Mouse (Mus musculus) midbrain, embryonic 13.5 days (tissue): ENCODE measurements at regions not wholly inside any gene's neighbourhood (a gene's known extent, or its start where the extent isn't known, plus 50 kb on each side); places are given as distances from the start of the nearest gene placed in this dataset.

ENCODE experiments used
- ATAC-seq: fragments of 200-750 bp; cut with Nextera tagmentation; 2 replicates; pipeline ENCODE4 v1.8.0; 2017; ENCODE audit warnings: mild to moderate bottlenecking, moderate TSS enrichment, moderate library complexity
- H3K27ac ChIP-seq: fragments of 300-500 bp; sonication (generic); 2 replicates; pipeline ENCODE4 v1.5.1; 2015; ENCODE audit warnings: inconsistent platforms, mild to moderate bottlenecking, moderate library complexity
- H3K27me3 ChIP-seq: fragments of 300-500 bp; sonication (generic); 2 replicates; pipeline ENCODE4 v1.6.1; 2015; ENCODE audit warnings: mild to moderate bottlenecking, inconsistent platforms
- H3K36me3 ChIP-seq: fragments of 300-500 bp; sonication (generic); 2 replicates; pipeline ENCODE4 v1.6.1; 2015; ENCODE audit warnings: mild to moderate bottlenecking, inconsistent platforms
- H3K4me1 ChIP-seq: fragments of 300-500 bp; sonication (generic); replicated peaks from 2 replicates; pipeline ENCODE4 v1.6.1; 2015; ENCODE audit warnings: inconsistent platforms
- H3K4me2 ChIP-seq: fragments of 300-500 bp; sonication (generic); replicated peaks from 2 replicates; pipeline ENCODE4 v1.6.1; 2015; ENCODE audit warnings: moderate library complexity, mild to moderate bottlenecking, inconsistent platforms
- H3K4me3 ChIP-seq: fragments of 300-500 bp; sonication (generic); replicated peaks from 2 replicates; pipeline ENCODE4 v1.5.1; 2015; ENCODE audit warnings: mild to moderate bottlenecking, inconsistent platforms
- H3K9ac ChIP-seq: fragments of 300-500 bp; sonication (generic); replicated peaks from 2 replicates; pipeline ENCODE4 v1.6.1; 2015; ENCODE audit warnings: mild to moderate bottlenecking, inconsistent platforms
- H3K9me3 ChIP-seq: fragments of 300-500 bp; sonication (generic); 2 replicates; pipeline ENCODE4 v1.6.1; 2016; ENCODE audit warnings: mild to moderate bottlenecking, inconsistent platforms
- WGBS: fragments of 180-500 bp; shearing (Covaris S2); methylation state at CpG from one replicate; pipeline ENCODE4 v1.1.7; 2015; 5-methylcytosine and 5-hydroxymethylcytosine counted together

DNA sequence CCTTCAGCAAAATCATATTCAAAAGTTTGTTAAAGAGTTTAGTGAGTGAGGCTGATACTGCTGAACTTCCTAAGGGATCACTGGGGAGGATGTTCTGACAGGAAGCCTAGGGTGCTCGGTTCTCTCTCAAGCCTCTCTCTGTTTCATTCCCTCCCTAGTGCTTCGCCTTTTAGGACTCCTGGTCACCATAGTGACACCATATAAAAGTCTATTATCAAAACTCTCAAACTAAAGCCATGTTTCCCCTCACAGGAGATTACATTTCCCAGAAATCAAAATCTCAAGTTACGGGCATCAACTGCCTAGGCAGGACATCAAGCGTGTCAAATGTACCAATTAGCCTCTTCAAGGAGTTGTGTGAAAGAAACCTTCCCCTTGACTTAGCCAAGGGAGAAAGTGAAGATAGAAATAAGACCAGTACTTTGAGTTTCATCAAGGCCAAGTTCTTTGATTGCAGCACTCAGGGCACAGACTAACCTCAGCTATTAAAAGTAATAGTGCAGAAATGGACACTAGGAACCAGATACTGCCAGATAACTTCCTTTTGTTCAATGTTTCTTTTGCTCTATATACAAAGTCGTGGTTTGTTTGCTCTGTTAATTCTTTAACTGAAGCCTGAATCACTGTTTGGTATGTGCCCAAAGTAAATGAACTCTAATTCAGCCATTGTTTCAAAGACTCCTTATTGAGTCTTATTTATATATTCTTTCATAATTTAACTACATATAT is 752.6 kb downstream of the Jrkl start:
- no peak overlapping the region for H3K4me3 ChIP-seq
- H3K4me1 ChIP-seq, result no peaks in the 10 kb centered on the region
- no peak overlapping the region for H3K9ac ChIP-seq
- H3K4me2 ChIP-seq, result no peak overlapping the region
- no peaks in the 10 kb centered on the region for H3K36me3 ChIP-seq
- no peak for ATAC-seq
- no peaks in the 10 kb centered on the region for H3K9me3 ChIP-seq
- no peak overlapping the region for H3K27ac ChIP-seq
- no peaks in the 10 kb centered on the region for H3K27me3 ChIP-seq
- 58% methylated on average over 5 of the region's 5 CpGs for WGBS

DNA sequence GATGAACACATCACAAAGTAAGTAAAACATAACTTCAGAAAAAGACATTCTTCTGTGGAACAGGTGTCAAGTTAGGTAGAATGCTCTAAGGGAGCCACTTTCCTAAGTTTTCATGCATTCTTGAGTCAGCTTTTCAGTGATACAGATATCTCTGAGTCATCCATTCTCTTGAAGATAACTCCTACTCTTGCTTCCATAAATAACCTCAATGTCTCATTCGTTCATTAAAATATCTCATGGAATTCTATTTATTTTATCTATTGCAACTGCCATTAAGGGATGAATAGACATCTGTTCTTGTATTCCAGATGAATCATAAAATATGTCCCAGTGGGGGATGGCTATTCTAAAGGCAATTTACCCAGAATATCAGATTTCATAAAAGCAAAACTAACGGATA is 787.8 kb downstream of the Jrkl start:
- Histone ChIP-seq H3K4me2 (no peak overlapping the region), H3K4me3 (no peak overlapping the region), H3K4me1 (no peaks in the 10 kb centered on the region), H3K9ac (no peak overlapping the region), H3K27me3 (no peaks in the 10 kb centered on the region), H3K9me3 (no peaks in the 10 kb centered on the region), H3K27ac (no peak overlapping the region), H3K36me3 (no peaks in the 10 kb centered on the region)
- ATAC-seq, result no peak
- 91% methylated on average over 2 of the region's 2 CpGs for WGBS

- Histone ChIP-seq H3K36me3 (no peaks in the 10 kb centered on the region), H3K9ac (no peak overlapping the region), H3K4me2 (no peak overlapping the region), H3K4me3 (no peak overlapping the region), H3K4me1 (no peaks in the 10 kb centered on the region), H3K27me3 (no peaks in the 10 kb centered on the region), H3K27ac (no peak overlapping the region), H3K9me3 (no peaks in the 10 kb centered on the region)
- no peak for ATAC-seq
Measured at GRCm38 (mm10) chr9:12456695-12457094, 788.9 kb downstream of the Jrkl start.

DNA sequence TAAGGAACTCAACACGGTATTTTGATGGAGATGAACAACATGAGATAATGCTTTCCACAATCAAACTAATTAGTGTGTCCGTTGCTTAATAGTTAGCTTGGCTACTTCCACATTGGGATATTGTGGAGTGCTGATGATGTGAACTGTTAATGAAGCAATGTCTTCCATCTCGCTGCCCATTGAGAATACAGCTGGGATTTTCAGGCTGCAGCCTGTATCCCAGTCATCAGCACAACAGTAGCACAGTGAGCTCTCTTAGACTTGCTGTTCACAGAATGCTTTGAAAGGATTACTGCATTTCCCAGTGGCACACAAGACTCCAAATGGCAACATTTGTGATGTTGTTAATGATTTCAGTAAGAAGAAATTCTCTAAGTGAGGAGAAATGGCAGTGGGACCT is 811.5 kb downstream of the Jrkl start:
- no peak for ATAC-seq
- Histone ChIP-seq H3K27ac (no peak overlapping the region), H3K4me3 (no peak overlapping the region), H3K27me3 (no peaks in the 10 kb centered on the region), H3K9ac (no peak overlapping the region), H3K4me2 (no peak overlapping the region), H3K36me3 (no peaks in the 10 kb centered on the region), H3K4me1 (no peaks in the 10 kb centered on the region), H3K9me3 (no peaks in the 10 kb centered on the region)
- WGBS, result 69% methylated on average over 3 of the region's 3 CpGs

DNA sequence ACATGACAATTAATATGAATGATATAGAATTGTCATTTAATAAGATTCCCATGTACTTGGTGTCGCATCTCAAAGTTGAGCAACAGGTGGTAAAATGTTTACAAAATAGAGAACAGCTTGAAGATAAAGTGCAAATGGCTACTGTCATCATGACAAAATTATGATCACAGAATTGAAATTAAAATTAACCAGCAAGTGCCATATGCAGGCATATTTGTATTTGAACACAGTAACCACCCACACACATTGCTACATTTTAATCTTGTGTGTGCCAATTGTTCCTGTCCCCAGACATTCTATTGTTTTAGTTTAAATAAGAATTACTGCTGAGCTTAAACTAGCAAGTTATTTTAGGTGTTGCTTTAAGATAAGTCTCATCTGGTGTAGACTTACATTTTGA is 823.7 kb downstream of the Jrkl start:
- H3K36me3 ChIP-seq, result no peaks in the 10 kb centered on the region
- no peaks in the 10 kb centered on the region for H3K4me1 ChIP-seq
- H3K4me3 ChIP-seq, result no peak overlapping the region
- H3K27ac ChIP-seq, result no peak overlapping the region
- no peak for ATAC-seq
- H3K9ac ChIP-seq, result no peak overlapping the region
- H3K27me3 ChIP-seq, result no peaks in the 10 kb centered on the region
- no peak overlapping the region for H3K4me2 ChIP-seq
- WGBS, result 100% methylated on average over 1 of the region's 1 CpGs
- H3K9me3 ChIP-seq, result no peaks in the 10 kb centered on the region

GRCm38 (mm10) chr9:12408500-12408899 is 837.1 kb downstream of the Jrkl start:
- no peak overlapping the region for H3K4me3 ChIP-seq
- no peak for ATAC-seq
- no peaks in the 10 kb centered on the region for H3K27me3 ChIP-seq
- 75% methylated on average over 2 of the region's 2 CpGs for WGBS
- H3K9ac ChIP-seq, result no peak overlapping the region
- no peak overlapping the region for H3K27ac ChIP-seq
- H3K4me1 ChIP-seq, result no peaks in the 10 kb centered on the region
- no peak overlapping the region for H3K4me2 ChIP-seq
- no peaks in the 10 kb centered on the region for H3K9me3 ChIP-seq
- H3K36me3 ChIP-seq, result no peaks in the 10 kb centered on the region

GRCm38 (mm10) chr9:12404185-12404584 is 841.4 kb downstream of the Jrkl start:
- WGBS, result 69% methylated on average over 1 of the region's 1 CpGs
- H3K9ac ChIP-seq, result no peak overlapping the region
- no peaks in the 10 kb centered on the region for H3K27me3 ChIP-seq
- no peaks in the 10 kb centered on the region for H3K4me1 ChIP-seq
- H3K9me3 ChIP-seq, result no peaks in the 10 kb centered on the region
- ATAC-seq, result no peak
- no peaks in the 10 kb centered on the region for H3K36me3 ChIP-seq
- no peak overlapping the region for H3K4me3 ChIP-seq
- no peak overlapping the region for H3K4me2 ChIP-seq
- no peak overlapping the region for H3K27ac ChIP-seq

- no peak for ATAC-seq
- Histone ChIP-seq H3K4me1 (no peaks in the 10 kb centered on the region), H3K9me3 (no peaks in the 10 kb centered on the region), H3K27ac (no peak overlapping the region), H3K9ac (no peak overlapping the region), H3K4me3 (no peak overlapping the region), H3K36me3 (no peaks in the 10 kb centered on the region), H3K4me2 (no peak overlapping the region), H3K27me3 (no peaks in the 10 kb centered on the region)
- WGBS, result 90% methylated on average over 1 of the region's 1 CpGs
Measured at GRCm38 (mm10) chr9:12395648-12396047, 850.0 kb downstream of the Jrkl start.

- Histone ChIP-seq H3K9ac (no peak overlapping the region), H3K36me3 (no peaks in the 10 kb centered on the region), H3K9me3 (no peaks in the 10 kb centered on the region), H3K4me3 (no peak overlapping the region), H3K4me1 (no peaks in the 10 kb centered on the region; the same call in 1 of the 2 replicates), H3K27me3 (no peaks in the 10 kb centered on the region), H3K4me2 (no peak overlapping the region), H3K27ac (no peak overlapping the region)
- 3% methylated on average over 4 of the region's 4 CpGs for WGBS
- ATAC-seq, result no peak
Measured at GRCm38 (mm10) chr9:12380732-12381645, 864.6 kb downstream of the Jrkl start.

GRCm38 (mm10) chr9:12380029-12380428 is 865.6 kb downstream of the Jrkl start:
- no peak overlapping the region for H3K4me3 ChIP-seq
- no peaks in the 10 kb centered on the region; the same call in 1 of the 2 replicates for H3K4me1 ChIP-seq
- H3K27me3 ChIP-seq, result no peaks in the 10 kb centered on the region
- no peak overlapping the region for H3K4me2 ChIP-seq
- H3K9me3 ChIP-seq, result no peaks in the 10 kb centered on the region
- H3K9ac ChIP-seq, result no peak overlapping the region
- H3K36me3 ChIP-seq, result no peaks in the 10 kb centered on the region
- no peak overlapping the region for H3K27ac ChIP-seq
- WGBS, result 76% methylated on average over 2 of the region's 2 CpGs
- ATAC-seq, result no peak

- Histone ChIP-seq H3K27ac (no peak overlapping the region), H3K9ac (no peak overlapping the region), H3K4me2 (no peak overlapping the region), H3K4me1 (no peaks in the 10 kb centered on the region), H3K4me3 (no peak overlapping the region), H3K9me3 (no peaks in the 10 kb centered on the region), H3K27me3 (no peaks in the 10 kb centered on the region), H3K36me3 (no peaks in the 10 kb centered on the region)
- no peak for ATAC-seq
- 84% methylated on average over 2 of the region's 2 CpGs for WGBS
Measured at GRCm38 (mm10) chr9:12344296-12344695, 901.3 kb downstream of the Jrkl start.

DNA sequence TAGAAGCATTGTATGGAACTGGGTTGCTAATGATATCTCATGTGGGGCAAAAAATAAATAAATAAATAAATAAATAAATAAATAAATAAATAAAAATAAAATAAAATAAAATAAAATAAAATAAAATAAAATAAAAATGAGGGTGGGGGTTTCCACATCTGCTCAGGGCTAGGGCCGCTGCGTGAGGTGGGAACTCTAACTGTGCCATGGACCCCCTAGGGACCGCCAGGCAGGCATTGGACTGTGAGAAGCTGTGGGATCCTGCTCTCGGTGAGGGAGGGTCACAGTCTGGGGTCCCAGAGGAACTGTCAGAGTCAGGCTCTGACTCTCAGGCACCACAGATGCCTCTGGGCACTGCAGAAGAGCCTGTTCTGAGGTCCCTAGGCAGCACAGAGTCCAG is 904.2 kb downstream of the Jrkl start:
- no peaks in the 10 kb centered on the region for H3K4me1 ChIP-seq
- H3K9me3 ChIP-seq, result no peaks in the 10 kb centered on the region
- no peak overlapping the region for H3K27ac ChIP-seq
- peak; percentile 37; the same call in 1 of the 2 replicates for ATAC-seq
- H3K9ac ChIP-seq, result no peak overlapping the region
- H3K4me3 ChIP-seq, result no peak overlapping the region
- WGBS, result 91% methylated on average over 4 of the region's 4 CpGs
- H3K36me3 ChIP-seq, result no peaks in the 10 kb centered on the region
- H3K4me2 ChIP-seq, result no peak overlapping the region
- H3K27me3 ChIP-seq, result no peaks in the 10 kb centered on the region
